Comparison of ENCODE assay signal across 26 mouse cellular contexts in the genomic region with DNA sequence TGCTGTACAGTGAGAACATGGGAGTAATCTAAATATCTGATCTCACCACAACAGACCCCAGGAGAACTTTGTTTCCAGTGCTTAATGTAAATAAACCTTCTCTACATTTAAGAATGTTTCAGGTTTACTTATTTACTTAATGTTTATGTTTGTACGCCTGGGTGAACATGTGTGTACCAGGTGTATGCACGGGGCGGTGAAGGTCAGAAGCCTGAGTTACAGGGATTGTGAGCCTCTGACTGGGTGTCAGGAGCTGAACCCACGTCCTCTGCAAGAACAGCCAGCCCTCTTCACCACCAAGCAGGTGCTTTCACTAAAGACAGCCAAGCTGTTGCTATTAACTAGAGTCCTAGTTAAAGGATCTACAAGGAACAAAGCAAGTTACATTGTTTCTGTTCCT. TPM values are rescaled to one million over a fixed set of nuclear protein-coding genes. Genes with fewer than 3 reads are reported as not detected.
DNase-seq lines count a peak whose midpoint lies in the region; ATAC-seq and TF ChIP-seq lines count a peak whose summit lies in the region.
"Had no signal": no experiment of that assay in that cellular context is flagged by ENCODE, and none has a peak within 500 bp of the region (broad histone marks: within the 10 kb centered on the region; RNA-seq: fewer than 3 reads in every experiment).

No protein-coding gene starts in this region.

- no peak for TF ChIP-seq CTCF in gastrocnemius, adult 2 months (IDR thresholded peaks at IDR 0.05)
- TF ChIP-seq CTCF in stomach, postnatal 0 days (IDR thresholded peaks at IDR 0.05; ENCODE audit: low read depth): no peak

- TF ChIP-seq EP300 in stomach, postnatal 0 days (optimal IDR thresholded peaks at IDR 0.05): no peak

- DNase-seq in gastrocnemius, adult 2 months: no peak
- no peak for DNase-seq in gastrocnemius, postnatal 14 days
- DNase-seq in heart, postnatal 14 days: no peak
- no peak for DNase-seq in kidney, postnatal 36 days
- DNase-seq in stomach, postnatal 0 days (ENCODE audit: low spot score): no peak
- DNase-seq: adrenal gland, adult 2 months; adrenal gland, postnatal 36 days; cerebellum, adult 18-20 months; cerebellum, postnatal 10 days; liver, postnatal 0 days; lung, postnatal 36 days; right cerebral cortex, postnatal 25 days; spleen, adult 18-20 months had no signal

- H3K27me3 ChIP-seq in heart, embryonic 13.5 days (replicated peaks): no peaks in the 10 kb centered on the region
- no peaks in the 10 kb centered on the region for H3K27me3 ChIP-seq in kidney, embryonic 14.5 days (ENCODE audit: control insufficient read depth, insufficient read depth, low read length)
- no peaks in the 10 kb centered on the region for H3K27me3 ChIP-seq in stomach, embryonic 15.5 days (replicated peaks)
- H3K27me3 ChIP-seq in stomach, postnatal 0 days (ENCODE audit: control insufficient read depth, insufficient read depth, low read length): no peaks in the 10 kb centered on the region
- H3K27me3 ChIP-seq: CH12.LX; hindbrain, embryonic 12.5 days; limb, embryonic 13.5 days; liver, embryonic 12.5 days had no signal

- no peak overlapping the region for H3K4me2 ChIP-seq in heart, embryonic 13.5 days
- no peak overlapping the region for H3K4me2 ChIP-seq in kidney, embryonic 14.5 days (replicated peaks; ENCODE audit: low read depth, low read length)
- H3K4me2 ChIP-seq in stomach, embryonic 15.5 days: no peak overlapping the region
- H3K4me2 ChIP-seq in stomach, postnatal 0 days (replicated peaks; ENCODE audit: low read depth): no peak overlapping the region
- H3K4me2 ChIP-seq: hindbrain, embryonic 12.5 days; limb, embryonic 13.5 days; liver, embryonic 12.5 days; midbrain, embryonic 11.5 days had no signal

- no peaks in the 10 kb centered on the region for H3K9me3 ChIP-seq in heart, embryonic 13.5 days
- no peaks in the 10 kb centered on the region for H3K9me3 ChIP-seq in kidney, embryonic 14.5 days (ENCODE audit: control insufficient read depth, low read length)
- H3K9me3 ChIP-seq in stomach, embryonic 15.5 days: no peaks in the 10 kb centered on the region
- no peaks in the 10 kb centered on the region for H3K9me3 ChIP-seq in stomach, postnatal 0 days (ENCODE audit: control insufficient read depth, low read length)
- H3K9me3 ChIP-seq: hindbrain, embryonic 12.5 days; limb, embryonic 13.5 days; liver, embryonic 12.5 days had no signal

- no peak for ATAC-seq in heart, embryonic 13.5 days (ENCODE audit: extremely low read depth, insufficient number of reproducible peaks, low FRiP score, low TSS enrichment)
- ATAC-seq in kidney, embryonic 14.5 days (ENCODE audit: low FRiP score, low TSS enrichment): peak; percentile 38; the same call in 1 of the 2 replicates
- ATAC-seq in stomach, embryonic 15.5 days (ENCODE audit: insufficient read depth, low FRiP score, low read depth): no peak
- ATAC-seq in stomach, postnatal 0 days (ENCODE audit: low FRiP score, low TSS enrichment): no peak
- ATAC-seq: activated CD4-positive, CD25-positive, alpha-beta regulatory T cell, adult 4 months; forebrain, embryonic 16.5 days; hindbrain, postnatal 0 days; liver, embryonic 12.5 days; liver, postnatal 0 days; midbrain, embryonic 16.5 days had no signal

- peak overlapping the region; percentile 65 for H3K9ac ChIP-seq in heart, embryonic 13.5 days
- H3K9ac ChIP-seq in kidney, embryonic 14.5 days (ENCODE audit: low read depth, low read length): no peak overlapping the region
- H3K9ac ChIP-seq in stomach, embryonic 15.5 days: no peak overlapping the region
- no peak overlapping the region for H3K9ac ChIP-seq in stomach, postnatal 0 days (ENCODE audit: low read length)
- H3K9ac ChIP-seq: hindbrain, embryonic 12.5 days; limb, embryonic 13.5 days; liver, embryonic 12.5 days; liver, postnatal 0 days had no signal

- WGBS in heart, embryonic 13.5 days: 79% methylated on average over 4 of the region's 4 CpGs
- WGBS in kidney, embryonic 14.5 days: 82% methylated on average over 4 of the region's 4 CpGs
- 82% methylated on average over 4 of the region's 4 CpGs for WGBS in stomach, embryonic 15.5 days
- WGBS in stomach, postnatal 0 days: 81% methylated on average over 4 of the region's 4 CpGs

- 0 out of 2 replicates have a peak overlapping the region, but pooled peaks have one; percentile 4 for H3K27ac ChIP-seq in gastrocnemius, adult 2 months
- peak overlapping the region; percentile 93 for H3K27ac ChIP-seq in heart, embryonic 13.5 days (replicated peaks)
- no peak overlapping the region for H3K27ac ChIP-seq in kidney, embryonic 14.5 days (ENCODE audit: low read depth, low read length)
- H3K27ac ChIP-seq in stomach, embryonic 15.5 days: peak overlapping the region; percentile 31; the same call in 1 of the 2 replicates
- no peak overlapping the region for H3K27ac ChIP-seq in stomach, postnatal 0 days (replicated peaks)
- H3K27ac ChIP-seq: hindbrain, embryonic 12.5 days; hindbrain, postnatal 0 days; limb, embryonic 13.5 days; liver, embryonic 12.5 days had no signal

- no peak overlapping the region for H3K4me3 ChIP-seq in gastrocnemius, adult 2 months
- H3K4me3 ChIP-seq in heart, embryonic 13.5 days: no peak overlapping the region
- no peak overlapping the region for H3K4me3 ChIP-seq in kidney, embryonic 14.5 days (ENCODE audit: low read length)
- no peak overlapping the region for H3K4me3 ChIP-seq in stomach, embryonic 15.5 days (replicated peaks)
- no peak overlapping the region for H3K4me3 ChIP-seq in stomach, postnatal 0 days (ENCODE audit: low read depth, low read length)
- H3K4me3 ChIP-seq: erythroblast, embryonic 14.5 days; hindbrain, embryonic 12.5 days; limb, embryonic 13.5 days; liver, embryonic 12.5 days had no signal

- intact Hi-C loops in gastrocnemius, adult 2 months (cut with DNase I): no loop called here
- intact Hi-C loops in gastrocnemius, postnatal 14 days (cut with DNase I; ENCODE audit: low total_unique reads): loop anchor here (5.0 kb wide), 1 partner anchor 62 kb away; no protein-coding TSS in a partner anchor
- intact Hi-C loops in heart, postnatal 14 days (cut with DNase I): no loop called here

- peaks cover 45% of the 10 kb centered on the region for H3K4me1 ChIP-seq in heart, embryonic 13.5 days
- H3K4me1 ChIP-seq in kidney, embryonic 14.5 days (ENCODE audit: control insufficient read depth, insufficient read depth, low read length): no peaks in the 10 kb centered on the region
- no peaks in the 10 kb centered on the region for H3K4me1 ChIP-seq in stomach, embryonic 15.5 days
- no peaks in the 10 kb centered on the region for H3K4me1 ChIP-seq in stomach, postnatal 0 days (replicated peaks; ENCODE audit: control insufficient read depth, insufficient read depth)
- H3K4me1 ChIP-seq: hindbrain, embryonic 12.5 days; limb, embryonic 13.5 days; liver, embryonic 12.5 days had no signal

- peaks cover 88% of the 10 kb centered on the region for H3K36me3 ChIP-seq in heart, embryonic 13.5 days
- no peaks in the 10 kb centered on the region for H3K36me3 ChIP-seq in kidney, embryonic 14.5 days (ENCODE audit: control insufficient read depth, insufficient read depth, low read length)
- H3K36me3 ChIP-seq in stomach, embryonic 15.5 days: no peaks in the 10 kb centered on the region
- H3K36me3 ChIP-seq in stomach, postnatal 0 days (ENCODE audit: control insufficient read depth, insufficient read depth, low read length): no peaks in the 10 kb centered on the region
- H3K36me3 ChIP-seq: hindbrain, embryonic 12.5 days; limb, embryonic 13.5 days; liver, embryonic 12.5 days had no signal

RNA-seq across cellular contexts. Expression of gene Mtr, which starts 16.3 kb away (rescaled TPM):
- 10 to 100 TPM; 15.6 to 18.0 TPM for total RNA-seq in gastrocnemius, adult 2 months (2021)
- 10 to 100 TPM; 18.1 TPM for total RNA-seq in gastrocnemius, postnatal 14 days (2021)
- polyA plus RNA-seq in heart, embryonic 13.5 days (2015; fragmentation: Nextera tagmentation; extraction: Ambion mirVana): 11.4 and 11.5 TPM in 2 replicates
- total RNA-seq in heart, postnatal 14 days (2021): 10 to 100 TPM; 56.9 to 59.5 TPM
- polyA plus RNA-seq in kidney, embryonic 14.5 days (2014; fragmentation: Nextera tagmentation; extraction: Ambion mirVana): 7.2 and 19.7 TPM in 2 replicates
- 9.6 and 10.1 TPM in 2 replicates for polyA plus RNA-seq in stomach, embryonic 15.5 days (2015; fragmentation: Nextera tagmentation; extraction: Ambion mirVana)
- 2.2 and 2.9 TPM in 2 replicates for polyA plus RNA-seq in stomach, postnatal 0 days (2015; fragmentation: Nextera tagmentation; extraction: Ambion mirVana)

Comparison
In these comparisons a context has a peak if more than half of its experiments do, and no peak if none do; other contexts are left out.
1. H3K27ac ChIP-seq: peak in gastrocnemius, adult 2 months (single experiment), heart, embryonic 13.5 days (single experiment) and stomach, embryonic 15.5 days (single experiment); none in kidney, embryonic 14.5 days (single experiment) and stomach, postnatal 0 days (single experiment).